Mouse (Mus musculus): ENCODE results near the gene Gm20683. TPM values are rescaled to one million over a fixed set of nuclear protein-coding genes. Genes with fewer than 3 reads are reported as not detected.

Gene Gm20683
- polyA plus RNA-seq, 1 experiment from 2014 or later: 2.5 TPM

GRCm38 (mm10) chr17:25828223-25828594 is 13.4 kb downstream of the Gm20683 start:
- H3K9ac ChIP-seq: peak overlapping the region; percentile 85; the same call in 1 of the 2 replicates
- no peak for ATAC-seq (ENCODE audit: low FRiP score)
- peaks cover 47% of the 10 kb centered on the region for H3K36me3 ChIP-seq (replicated peaks)

GRCm38 (mm10) chr17:25827546-25828222 is 13.9 kb downstream of the Gm20683 start:
- H3K27ac ChIP-seq: no peak overlapping the region
- 0 out of 2 replicates have a peak overlapping the region, but pooled peaks have one; percentile 85 for H3K9ac ChIP-seq
- H3K4me1 ChIP-seq: peaks cover 80% of the 10 kb centered on the region
- H3K4me2 ChIP-seq: peak overlapping the region; percentile 79; the same call in 1 of the 2 replicates
- no peaks in the 10 kb centered on the region for H3K9me3 ChIP-seq
- 92% methylated on average over 22 of the region's 22 CpGs for WGBS
- H3K27me3 ChIP-seq: no peaks in the 10 kb centered on the region
- no peak overlapping the region; the same call in 1 of the 2 replicates for H3K4me3 ChIP-seq (replicated peaks)
- H3K36me3 ChIP-seq (replicated peaks): peaks cover 47% of the 10 kb centered on the region
- ATAC-seq (ENCODE audit: low FRiP score): no peak

More at GRCm38 (mm10) chr17:25828223-25828594, 13.4 kb downstream of the Gm20683 start:
- WGBS: 83% methylated on average over 8 of the region's 8 CpGs
- H3K4me2 ChIP-seq: peak overlapping the region; percentile 79
- no peaks in the 10 kb centered on the region for H3K27me3 ChIP-seq
- peak overlapping the region; percentile 63 for H3K4me3 ChIP-seq (replicated peaks)
- peak overlapping the region; percentile 93 for H3K27ac ChIP-seq
- no peaks in the 10 kb centered on the region for H3K9me3 ChIP-seq
- peaks cover 77% of the 10 kb centered on the region for H3K4me1 ChIP-seq

GRCm38 (mm10) chr17:25827011-25827410 is 14.6 kb downstream of the Gm20683 start:
- no peaks in the 10 kb centered on the region for H3K9me3 ChIP-seq
- 94% methylated on average over 13 of the region's 13 CpGs for WGBS
- H3K36me3 ChIP-seq (replicated peaks): peaks cover 47% of the 10 kb centered on the region
- no peak overlapping the region for H3K4me2 ChIP-seq
- no peak overlapping the region for H3K9ac ChIP-seq
- 0 out of 2 replicates have a peak, but pooled peaks cover 3% of the 10 kb centered on the region for H3K27me3 ChIP-seq
- peaks cover 78% of the 10 kb centered on the region for H3K4me1 ChIP-seq
- no peak overlapping the region for H3K4me3 ChIP-seq (replicated peaks)
- no peak overlapping the region for H3K27ac ChIP-seq
- no peak for ATAC-seq (ENCODE audit: low FRiP score)

- H3K4me2 ChIP-seq: 0 out of 2 replicates have a peak overlapping the region, but pooled peaks have one; percentile 13
- ATAC-seq (ENCODE audit: low FRiP score): no peak
Observed at GRCm38 (mm10) chr17:25825984-25826570, 15.5 kb downstream of the Gm20683 start.

DNA sequence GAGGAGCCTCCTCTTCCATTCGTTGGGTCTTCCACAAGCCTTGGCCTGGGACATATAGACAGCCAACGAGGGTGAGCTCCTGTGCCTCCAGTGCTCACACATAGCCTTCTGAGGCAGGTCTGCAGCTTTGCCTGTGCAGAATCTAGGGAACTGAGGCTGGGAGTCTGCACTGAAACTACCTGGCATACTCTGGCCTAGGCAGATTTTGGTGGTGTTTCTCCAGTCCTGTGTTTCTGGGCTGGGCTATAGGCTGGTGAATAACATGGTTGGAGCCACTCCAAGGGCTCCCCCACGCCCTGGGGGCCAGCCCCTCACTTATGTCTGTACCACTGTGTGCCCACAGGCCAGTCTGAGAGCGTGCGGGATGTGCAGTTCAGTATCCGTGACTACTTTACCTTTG is 16.3 kb downstream of the Gm20683 start:
- Histone ChIP-seq H3K4me1 (peaks cover 61% of the 10 kb centered on the region), H3K27me3 (peaks cover 8% of the 10 kb centered on the region), H3K9ac (no peak overlapping the region), H3K36me3 (replicated peaks) (peaks cover 31% of the 10 kb centered on the region), H3K4me3 (replicated peaks) (0 out of 2 replicates have a peak overlapping the region, but pooled peaks have one; percentile 4), H3K4me2 (peak overlapping the region; percentile 95; the same call in 1 of the 2 replicates), H3K9me3 (no peaks in the 10 kb centered on the region), H3K27ac (no peak overlapping the region)
- WGBS: 93% methylated on average over 6 of the region's 6 CpGs
- ATAC-seq (ENCODE audit: low FRiP score): no peak

More at GRCm38 (mm10) chr17:25825984-25826570, 15.5 kb downstream of the Gm20683 start:
- 95% methylated on average over 27 of the region's 27 CpGs for WGBS
- 0 out of 2 replicates have a peak, but pooled peaks cover 3% of the 10 kb centered on the region for H3K27me3 ChIP-seq
- no peak overlapping the region for H3K4me3 ChIP-seq (replicated peaks)
- no peak overlapping the region for H3K27ac ChIP-seq
- H3K9ac ChIP-seq: no peak overlapping the region
- H3K9me3 ChIP-seq: no peaks in the 10 kb centered on the region
- peaks cover 68% of the 10 kb centered on the region for H3K4me1 ChIP-seq
- peaks cover 38% of the 10 kb centered on the region for H3K36me3 ChIP-seq (replicated peaks)

DNA sequence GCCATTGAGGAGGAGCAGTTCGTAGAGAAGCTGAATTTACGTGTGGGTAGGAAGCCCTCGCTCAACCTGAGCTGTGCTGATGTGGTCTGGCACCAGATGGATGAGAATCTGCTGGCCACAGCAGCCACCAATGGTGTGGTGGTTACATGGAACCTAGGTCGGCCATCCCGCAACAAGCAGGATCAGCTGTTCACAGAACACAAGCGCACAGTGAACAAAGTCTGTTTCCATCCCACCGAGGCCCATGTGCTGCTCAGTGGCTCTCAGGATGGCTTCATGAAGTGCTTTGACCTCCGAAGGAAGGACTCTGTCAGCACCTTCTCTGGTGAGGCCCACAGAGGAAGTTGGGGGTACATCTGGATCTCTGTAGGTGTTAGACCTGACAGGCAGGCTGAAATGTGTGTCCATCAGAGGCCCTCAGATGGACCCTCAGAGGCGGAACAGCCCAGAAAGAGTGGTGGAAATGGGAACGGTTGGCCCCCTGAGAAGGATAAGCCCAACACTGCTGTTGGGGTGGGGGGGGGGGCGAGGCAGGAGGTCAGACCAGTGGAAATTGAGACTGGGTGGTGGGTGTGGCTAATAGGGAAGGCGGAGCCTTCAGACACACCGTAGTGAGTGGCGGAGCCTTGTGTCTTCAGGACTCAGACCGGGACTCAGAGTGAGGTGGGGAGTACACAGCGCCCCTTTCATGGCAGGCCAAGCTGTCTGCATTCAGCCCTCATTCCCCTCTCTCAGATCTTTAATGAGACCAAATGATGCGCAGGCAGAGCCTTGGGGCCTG is 17.0 kb downstream of the Gm20683 start:
- Histone ChIP-seq H3K9ac (peak overlapping the region; percentile 76), H3K27ac (no peak overlapping the region), H3K4me3 (replicated peaks) (peak overlapping the region; percentile 61), H3K27me3 (peaks cover 16% of the 10 kb centered on the region), H3K9me3 (no peaks in the 10 kb centered on the region), H3K4me1 (peaks cover 55% of the 10 kb centered on the region), H3K4me2 (peak overlapping the region; percentile 95), H3K36me3 (replicated peaks) (peaks cover 26% of the 10 kb centered on the region)
- WGBS: 78% methylated on average over 17 of the region's 17 CpGs
- no peak for ATAC-seq (ENCODE audit: low FRiP score)

- H3K27me3 ChIP-seq: peaks cover 27% of the 10 kb centered on the region
- H3K36me3 ChIP-seq (replicated peaks): peaks cover 28% of the 10 kb centered on the region
- under 1% methylated on average over 18 of the region's 18 CpGs for WGBS
- H3K4me2 ChIP-seq: peak within 1 kb of the TSS; percentile 95
- no peaks in the 10 kb centered on the region for H3K9me3 ChIP-seq
- peak within 1 kb of the TSS; percentile 73; the same call in 1 of the 2 replicates for H3K27ac ChIP-seq
- peak within 1 kb of the TSS; percentile 76 for H3K9ac ChIP-seq
- H3K4me1 ChIP-seq: peaks cover 55% of the 10 kb centered on the region
- peak; percentile 71; the same call in 1 of the 2 replicates for ATAC-seq (ENCODE audit: low FRiP score)
- H3K4me3 ChIP-seq (replicated peaks): peak within 1 kb of the TSS; percentile 61
Observed at GRCm38 (mm10) chr17:25823452-25823851, 18.1 kb downstream of the Gm20683 start, which contains the start of gene Wdr24. Gene Wdr24, plus strand, starts transcription at chr17:25823627.

DNA sequence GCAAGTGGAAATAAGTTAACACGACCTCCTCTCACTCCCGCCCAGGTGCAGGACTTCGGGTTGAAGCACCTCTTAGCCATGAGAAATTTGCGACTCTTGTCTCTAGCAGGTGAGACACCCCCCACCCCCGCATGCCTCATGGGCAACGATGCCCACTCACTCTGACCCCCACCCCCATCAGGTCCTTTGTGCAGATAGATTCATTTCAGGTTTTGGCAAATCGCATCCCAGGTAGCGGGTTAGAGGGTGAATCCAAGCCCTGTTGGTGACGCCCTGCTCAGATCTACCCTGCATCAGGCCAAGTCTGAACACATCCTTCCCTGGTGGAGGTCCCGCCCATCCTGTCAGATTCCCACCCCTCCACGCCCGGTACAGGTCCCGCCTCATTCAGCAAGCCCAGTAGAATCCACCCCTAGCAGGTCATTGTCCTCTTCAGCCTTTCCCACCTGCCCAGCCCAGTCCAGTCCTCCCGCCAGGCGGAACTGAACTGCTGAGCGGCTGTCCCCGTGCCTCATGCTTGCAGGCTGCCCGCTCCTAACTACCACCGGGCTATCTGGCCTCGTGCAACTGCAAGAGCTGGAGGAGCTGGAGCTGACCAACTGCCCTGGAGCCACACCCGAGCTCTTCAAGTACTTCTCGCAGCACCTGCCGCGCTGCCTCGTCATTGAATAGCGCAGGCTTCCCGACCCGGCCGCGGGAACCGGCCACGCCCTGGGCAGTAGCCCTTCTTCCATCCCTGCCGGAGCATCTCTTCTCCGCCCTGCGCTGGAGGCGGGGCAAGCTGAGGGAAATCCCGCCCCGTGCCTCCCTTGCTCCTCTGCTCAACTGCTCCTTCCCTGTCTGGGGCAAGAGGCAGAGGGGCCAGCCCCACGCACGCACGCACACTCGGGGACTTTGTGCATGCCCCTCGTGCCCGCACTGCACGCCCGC is 22.4 kb downstream of the Gm20683 start:
- peaks cover 26% of the 10 kb centered on the region for H3K36me3 ChIP-seq (replicated peaks)
- no peak overlapping the region for H3K9ac ChIP-seq
- 8% methylated on average over 46 of the region's 46 CpGs for WGBS
- H3K9me3 ChIP-seq: no peaks in the 10 kb centered on the region
- peak overlapping the region; percentile 21 for H3K4me3 ChIP-seq (replicated peaks)
- H3K27me3 ChIP-seq: peaks cover 42% of the 10 kb centered on the region
- no peak for ATAC-seq (ENCODE audit: low FRiP score)
- H3K27ac ChIP-seq: no peak overlapping the region
- peak overlapping the region; percentile 38 for H3K4me2 ChIP-seq
- H3K4me1 ChIP-seq: peaks cover 18% of the 10 kb centered on the region

DNA sequence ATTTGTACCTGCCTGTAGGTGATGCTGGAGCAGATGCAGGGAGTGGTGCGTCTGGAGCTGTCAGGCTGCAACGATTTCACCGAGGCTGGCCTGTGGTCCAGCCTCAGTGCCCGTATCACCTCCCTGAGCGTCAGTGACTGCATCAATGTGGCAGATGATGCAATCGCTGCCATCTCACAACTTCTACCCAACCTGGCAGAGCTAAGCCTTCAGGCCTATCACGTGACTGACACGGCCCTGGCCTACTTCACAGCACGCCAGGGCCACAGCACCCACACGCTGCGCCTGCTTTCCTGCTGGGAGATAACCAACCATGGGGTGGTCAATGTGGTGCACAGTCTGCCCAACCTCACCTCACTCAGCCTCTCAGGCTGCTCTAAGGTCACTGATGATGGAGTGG is 23.9 kb downstream of the Gm20683 start:
- 87% methylated on average over 11 of the region's 11 CpGs for WGBS
- Histone ChIP-seq H3K9ac (no peak overlapping the region), H3K4me3 (replicated peaks) (no peak overlapping the region), H3K4me1 (peaks cover 19% of the 10 kb centered on the region), H3K27me3 (peaks cover 46% of the 10 kb centered on the region), H3K9me3 (no peaks in the 10 kb centered on the region), H3K27ac (no peak overlapping the region), H3K36me3 (replicated peaks) (peaks cover 26% of the 10 kb centered on the region), H3K4me2 (no peak overlapping the region)
- ATAC-seq (ENCODE audit: low FRiP score): no peak

GRCm38 (mm10) chr17:25813471-25813870 is 28.1 kb downstream of the Gm20683 start:
- H3K36me3 ChIP-seq (replicated peaks): peaks cover 22% of the 10 kb centered on the region
- 0 out of 2 replicates have a peak overlapping the region, but pooled peaks have one; percentile 3 for H3K4me3 ChIP-seq (replicated peaks)
- 0 out of 2 replicates have a peak overlapping the region, but pooled peaks have one; percentile 21 for H3K9ac ChIP-seq
- 4% methylated on average over 20 of the region's 20 CpGs for WGBS
- no peaks in the 10 kb centered on the region for H3K9me3 ChIP-seq
- H3K27me3 ChIP-seq: peaks cover 35% of the 10 kb centered on the region
- peaks cover 37% of the 10 kb centered on the region for H3K4me1 ChIP-seq
- no peak overlapping the region for H3K27ac ChIP-seq
- H3K4me2 ChIP-seq: peak overlapping the region; percentile 13; the same call in 1 of the 2 replicates
- ATAC-seq (ENCODE audit: low FRiP score): no peak

DNA sequence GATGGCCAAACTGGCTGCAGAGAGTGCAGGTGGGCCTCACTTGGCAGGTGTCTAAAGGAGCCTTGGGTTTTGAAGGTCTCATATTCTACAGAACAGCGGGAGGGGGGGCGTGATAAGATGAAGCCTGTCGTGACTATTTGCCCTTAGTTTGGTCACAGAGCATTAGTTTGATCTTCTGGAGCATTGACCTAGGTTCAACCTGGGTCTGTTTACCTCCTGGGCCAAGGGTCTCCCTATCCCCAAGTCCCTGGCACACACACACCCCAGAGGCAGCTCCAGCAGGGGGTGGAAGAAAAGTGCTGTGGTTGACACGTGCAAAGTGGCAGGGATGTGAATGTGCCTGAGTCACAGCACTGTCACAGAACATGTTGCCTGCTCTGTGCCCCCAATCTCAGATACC is 30.7 kb downstream of the Gm20683 start:
- Histone ChIP-seq H3K36me3 (replicated peaks) (no peaks in the 10 kb centered on the region), H3K9me3 (no peaks in the 10 kb centered on the region), H3K27me3 (peaks cover 20% of the 10 kb centered on the region), H3K9ac (no peak overlapping the region), H3K4me1 (peaks cover 44% of the 10 kb centered on the region), H3K4me3 (replicated peaks) (0 out of 2 replicates have a peak overlapping the region, but pooled peaks have one; percentile 85), H3K4me2 (peak overlapping the region; percentile 80), H3K27ac (no peak overlapping the region)
- no peak for ATAC-seq (ENCODE audit: low FRiP score)
- WGBS: 81% methylated on average over 4 of the region's 4 CpGs
